Mouse (Mus musculus) activated CD4-positive, CD25-positive, alpha-beta regulatory T cell (primary cell): Measurements from ENCODE around the gene Clstn1. TPM values are rescaled to one million over a fixed set of nuclear protein-coding genes. Genes with fewer than 3 reads are reported as not detected.

Source experiments
- polyA plus RNA-seq, 2 experiments: library from polyadenylated mRNA; unstranded; fragments of 100-300 nt; shearing (Covaris generic); gene quantifications; one replicate each; pipeline ENCODE4 v1.2.1; 2017

The Clstn1 gene
- polyA plus RNA-seq = 10 to 100 TPM in 1 of 2 experiments, 1 to 10 TPM in 1; 9.3 to 28.7 TPM

DNA sequence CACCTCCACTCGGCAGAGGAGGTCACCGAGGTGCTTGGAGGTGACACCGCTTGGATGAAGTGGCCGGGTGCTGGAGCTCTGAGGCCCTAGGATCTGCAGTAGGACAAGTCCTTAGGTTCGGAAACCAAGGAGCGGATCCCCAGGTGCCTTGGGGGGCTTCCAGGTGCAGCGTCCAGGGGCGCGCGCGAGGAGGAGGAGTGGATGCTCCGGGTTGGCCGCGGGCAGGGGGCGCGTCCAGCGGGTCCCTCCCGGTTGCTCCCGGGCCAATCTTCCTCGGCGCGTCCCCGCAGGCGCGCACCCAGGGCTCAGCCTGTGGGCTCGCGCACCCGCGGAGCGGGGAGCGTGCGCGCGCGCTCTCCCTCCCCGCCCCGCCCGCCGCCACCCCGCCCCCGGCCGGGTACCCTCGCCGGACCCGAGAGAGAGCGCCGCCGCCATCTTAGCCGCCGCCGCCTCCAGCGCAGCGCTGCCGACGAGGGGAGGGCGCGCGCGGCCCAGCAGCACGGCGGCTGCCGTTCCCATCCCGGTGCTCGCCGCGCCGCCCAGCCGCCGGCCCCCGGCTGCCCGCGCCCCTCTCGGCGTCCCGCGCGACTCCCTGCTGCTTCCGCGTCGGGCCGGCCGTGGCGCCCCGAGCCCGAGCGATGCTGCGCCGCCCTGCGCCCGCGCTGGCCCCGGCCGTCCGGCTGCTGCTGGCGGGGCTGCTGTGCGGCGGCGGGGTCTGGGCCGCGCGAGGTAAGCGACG is at the start of gene Clstn1:
Clstn1 (plus strand) TSS at position 425 of the 739 bp plus-strand sequence.

Other genes starting within 250 kb of the Clstn1 start
- gene Ube4b, start 159.7 kb upstream of the Clstn1 start, polyA plus RNA-seq = 10 to 100 TPM; 41.8 to 44.5 TPM
- gene Rbp7, start 131.5 kb upstream of the Clstn1 start, polyA plus RNA-seq = not detected
- gene Tmem274, start 109.1 kb upstream of the Clstn1 start, polyA plus RNA-seq = under 1 TPM in 1 of 2 experiments, not detected in 1; 0.54 TPM
- 10 to 100 TPM in 1 of 2 experiments, 1 to 10 TPM in 1; 6.9 to 10.8 TPM for gene Nmnat1, start 101.3 kb upstream of the Clstn1 start, polyA plus RNA-seq
- 10 to 100 TPM; 29.6 to 33.4 TPM for gene Lzic, start 101.2 kb upstream of the Clstn1 start, polyA plus RNA-seq
- 1 to 10 TPM; 3.3 to 4.8 TPM for gene Ctnnbip1, start 68.2 kb upstream of the Clstn1 start, polyA plus RNA-seq
- gene Pik3cd, start 116.1 kb downstream of the Clstn1 start, polyA plus RNA-seq = 100 to 1,000 TPM; 196 to 241 TPM
- gene Tmem201, start 151.6 kb downstream of the Clstn1 start, polyA plus RNA-seq = 10 to 100 TPM; 11.7 to 16.3 TPM
- 10 to 100 TPM in 1 of 2 experiments, 1 to 10 TPM in 1; 7.9 to 20.7 TPM for gene Slc25a33, start 187.8 kb downstream of the Clstn1 start, polyA plus RNA-seq